Mouse (Mus musculus): ENCODE results near the gene Gm47429. TPM values are rescaled to one million over a fixed set of nuclear protein-coding genes. Genes with fewer than 3 reads are reported as not detected.
"Not testable (repeated sequence)": the region's sequence is repeated elsewhere in the genome, so short reads cannot be mapped to it uniquely, and the experiment has no call there.

The Gm47429 gene
- not detected in 2 replicates for polyA plus RNA-seq (2015; fragmentation: Nextera tagmentation; extraction: Ambion mirVana)

DNA sequence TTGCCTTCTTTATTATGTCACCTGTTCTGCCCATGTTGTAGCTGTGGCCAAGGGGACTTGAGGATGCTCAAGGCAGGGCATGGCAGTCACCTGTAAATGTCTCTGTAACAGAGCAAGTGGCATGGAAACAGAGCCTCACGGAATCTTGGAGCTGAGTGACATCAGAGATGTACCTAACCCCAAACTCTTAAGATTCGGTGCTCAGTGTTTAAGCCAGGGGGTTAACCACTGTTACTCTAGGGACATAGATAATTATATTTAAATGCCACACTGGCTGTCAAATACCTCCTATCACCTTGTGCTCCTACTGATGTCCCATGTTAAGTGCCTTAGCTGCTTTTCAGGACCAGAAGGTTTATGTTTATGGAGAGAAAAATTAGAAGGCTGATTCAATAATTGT lies at the start of gene Gm47429:
Gm47429 (minus strand) TSS at position 101 of the 400 bp plus-strand sequence.
- WGBS: 89% methylated on average over 2 of the region's 2 CpGs
- Histone ChIP-seq H3K36me3 (no peaks in the 10 kb centered on the region), H3K9me3 (no peaks in the 10 kb centered on the region), H3K4me2 (replicated peaks) (no peak within 1 kb of the TSS), H3K9ac (no peak within 1 kb of the TSS), H3K4me1 (replicated peaks) (no peaks in the 10 kb centered on the region), H3K27me3 (replicated peaks) (no peaks in the 10 kb centered on the region), H3K4me3 (replicated peaks) (no peak within 1 kb of the TSS), H3K27ac (no peak within 1 kb of the TSS)
- ATAC-seq: no peak

DNA sequence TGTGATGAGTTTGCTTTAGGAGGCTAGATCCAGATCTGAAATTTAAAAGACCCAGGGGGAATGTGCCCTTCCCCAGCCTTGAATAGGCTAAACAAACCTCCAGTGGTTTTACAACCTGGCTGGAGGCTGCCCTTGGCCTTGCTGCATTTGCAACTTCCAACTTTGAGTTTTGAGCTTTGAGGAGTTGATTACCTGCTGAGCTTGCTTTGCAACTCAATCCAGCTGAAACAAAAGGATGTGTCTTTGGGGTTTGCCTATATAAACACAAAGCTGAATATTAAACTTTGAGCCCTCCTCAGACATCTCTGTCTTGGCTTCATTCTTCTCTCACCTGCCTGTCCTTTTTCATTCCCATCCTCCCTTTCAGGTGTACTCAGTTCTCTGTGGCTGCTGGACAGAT lies 44.8 kb upstream of the Gm47429 start:
- not testable (repeated sequence) for H3K9ac ChIP-seq; H3K27ac ChIP-seq; H3K4me1 ChIP-seq (replicated peaks); H3K4me2 ChIP-seq (replicated peaks); H3K4me3 ChIP-seq (replicated peaks); ATAC-seq; H3K9me3 ChIP-seq; H3K36me3 ChIP-seq; H3K27me3 ChIP-seq (replicated peaks)

DNA sequence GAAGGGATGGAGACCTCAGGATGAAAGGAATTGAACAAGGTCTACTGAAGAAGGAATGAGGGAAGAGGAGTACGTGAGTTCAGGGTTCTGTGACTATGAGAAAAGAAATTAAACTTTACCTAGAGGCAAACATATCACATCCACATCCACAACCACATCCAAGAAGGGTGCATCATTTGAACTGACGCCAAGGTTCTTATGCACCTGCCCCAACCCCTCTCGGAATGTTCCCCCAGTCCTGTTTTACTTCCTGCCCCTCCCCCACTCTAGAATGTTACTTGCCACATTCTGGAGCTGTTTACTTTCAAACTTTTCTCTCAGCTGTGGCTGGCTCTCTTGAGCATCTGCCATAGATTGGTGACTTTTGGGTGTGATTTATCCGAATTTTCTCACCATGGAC lies 23.3 kb upstream of the Gm47429 start, which contains the start of gene Nutm2:
Nutm2 (plus strand) TSS at position 301 of the 400 bp plus-strand sequence.
- H3K9ac ChIP-seq: no peak within 1 kb of the TSS
- H3K4me1 ChIP-seq (replicated peaks): no peaks in the 10 kb centered on the region
- H3K36me3 ChIP-seq: no peaks in the 10 kb centered on the region
- H3K27me3 ChIP-seq (replicated peaks): no peaks in the 10 kb centered on the region
- H3K9me3 ChIP-seq: no peaks in the 10 kb centered on the region
- 81% methylated on average over 4 of the region's 4 CpGs for WGBS
- no peak for ATAC-seq
- no peak within 1 kb of the TSS for H3K4me2 ChIP-seq (replicated peaks)
- H3K27ac ChIP-seq: no peak within 1 kb of the TSS
- no peak within 1 kb of the TSS for H3K4me3 ChIP-seq (replicated peaks)

DNA sequence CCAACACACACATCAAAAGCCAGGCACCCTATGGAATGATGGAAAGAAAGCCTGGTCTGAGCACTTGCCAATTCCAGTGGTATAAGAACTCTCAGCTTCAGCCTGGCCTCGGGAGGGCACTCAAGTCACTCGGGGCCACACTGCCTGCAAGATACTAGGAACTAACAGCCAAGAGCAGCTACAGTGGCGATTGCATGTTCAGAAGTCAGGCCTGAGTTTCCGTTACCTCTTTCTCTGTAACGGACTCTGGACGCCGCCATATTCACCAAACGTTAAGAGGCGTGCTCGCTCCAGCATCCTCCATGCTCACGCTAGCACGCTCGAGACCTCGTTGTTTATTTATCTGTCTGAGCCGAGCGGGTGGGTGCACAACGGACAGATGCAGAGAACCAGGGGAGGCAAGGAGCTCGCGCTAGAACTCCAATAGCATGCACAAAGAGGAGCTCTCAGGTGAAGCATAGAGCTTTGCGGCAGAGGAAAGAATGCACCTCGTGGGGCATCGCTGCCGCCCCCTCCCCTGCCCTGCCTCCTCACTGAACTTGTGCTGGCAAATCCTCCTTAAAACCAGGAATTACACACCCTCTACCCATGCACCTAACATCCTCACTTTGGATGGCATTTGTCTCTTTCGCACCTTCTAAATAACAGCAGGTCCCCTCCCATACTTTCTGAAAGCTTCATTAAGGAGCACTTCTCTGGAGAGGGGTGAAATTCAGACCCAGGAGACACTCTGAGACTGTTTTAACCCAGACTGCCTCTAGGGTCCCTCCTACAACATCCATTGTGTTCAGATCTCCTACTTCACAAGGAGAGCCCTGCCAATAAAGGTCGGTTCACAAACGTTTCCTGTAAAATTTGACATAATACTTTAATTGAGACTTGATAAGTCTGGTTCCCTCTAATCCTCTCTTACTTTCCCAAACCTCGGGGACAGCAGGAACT lies 21.2 kb upstream of the Gm47429 start:
- no peaks in the 10 kb centered on the region for H3K9me3 ChIP-seq
- 32% methylated on average over 27 of the region's 27 CpGs for WGBS
- no peaks in the 10 kb centered on the region for H3K36me3 ChIP-seq
- H3K4me3 ChIP-seq (replicated peaks): peak overlapping the region; percentile 20
- ATAC-seq: no peak
- no peaks in the 10 kb centered on the region for H3K4me1 ChIP-seq (replicated peaks)
- no peak overlapping the region for H3K9ac ChIP-seq
- peak overlapping the region; percentile 54 for H3K4me2 ChIP-seq (replicated peaks)
- no peaks in the 10 kb centered on the region for H3K27me3 ChIP-seq (replicated peaks)
- H3K27ac ChIP-seq: no peak overlapping the region

DNA sequence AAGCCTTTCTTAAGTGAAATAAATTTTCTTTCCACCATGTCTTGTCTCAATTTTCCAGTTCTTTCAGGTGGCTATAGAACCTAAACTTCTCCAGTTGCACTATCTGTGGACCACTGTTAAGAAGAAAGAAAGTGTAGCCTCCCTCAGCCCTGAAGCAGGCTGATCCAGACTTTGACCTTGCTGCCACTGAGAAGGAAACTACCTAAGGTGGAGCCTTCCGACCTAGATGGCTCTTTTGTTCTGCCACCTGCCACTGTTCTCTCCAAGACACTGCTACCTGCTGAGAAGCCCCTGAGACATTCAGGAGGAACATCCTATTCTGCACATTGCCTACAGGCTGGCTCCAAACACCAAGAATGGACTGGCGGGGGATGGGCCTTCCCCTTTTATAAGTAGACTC lies 16.7 kb upstream of the Gm47429 start:
- H3K9ac ChIP-seq; H3K36me3 ChIP-seq; H3K27ac ChIP-seq; H3K9me3 ChIP-seq; H3K4me2 ChIP-seq (replicated peaks); H3K27me3 ChIP-seq (replicated peaks); H3K4me3 ChIP-seq (replicated peaks); H3K4me1 ChIP-seq (replicated peaks); ATAC-seq: not testable (repeated sequence)
- 65% methylated on average over 2 of the region's 2 CpGs for WGBS

DNA sequence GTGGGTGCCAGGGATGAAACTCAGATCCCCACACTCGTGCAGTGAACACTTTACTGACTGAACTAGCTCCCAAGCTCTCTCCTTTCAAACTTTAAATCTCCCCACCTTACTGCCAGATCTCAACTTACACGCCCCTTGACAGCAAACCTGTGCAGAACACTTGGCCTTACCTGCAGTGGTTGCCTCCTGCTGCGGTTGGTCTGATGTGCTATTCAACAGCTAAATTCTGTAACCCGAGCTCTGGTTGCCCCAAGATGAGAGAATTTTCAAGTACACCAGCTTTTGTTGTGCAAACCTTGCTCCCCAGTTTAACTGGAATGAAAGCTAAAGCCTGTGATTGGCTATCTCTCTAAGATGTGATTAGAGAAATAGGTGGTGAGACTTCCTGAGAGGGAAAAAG lies 9.7 kb upstream of the Gm47429 start:
- WGBS: 33% methylated on average over 4 of the region's 4 CpGs
- Histone ChIP-seq H3K9ac (no peak overlapping the region), H3K4me3 (replicated peaks) (no peak overlapping the region), H3K4me1 (replicated peaks) (no peaks in the 10 kb centered on the region), H3K27me3 (replicated peaks) (no peaks in the 10 kb centered on the region), H3K27ac (no peak overlapping the region), H3K4me2 (replicated peaks) (no peak overlapping the region), H3K36me3 (no peaks in the 10 kb centered on the region), H3K9me3 (no peaks in the 10 kb centered on the region)
- ATAC-seq: no peak

DNA sequence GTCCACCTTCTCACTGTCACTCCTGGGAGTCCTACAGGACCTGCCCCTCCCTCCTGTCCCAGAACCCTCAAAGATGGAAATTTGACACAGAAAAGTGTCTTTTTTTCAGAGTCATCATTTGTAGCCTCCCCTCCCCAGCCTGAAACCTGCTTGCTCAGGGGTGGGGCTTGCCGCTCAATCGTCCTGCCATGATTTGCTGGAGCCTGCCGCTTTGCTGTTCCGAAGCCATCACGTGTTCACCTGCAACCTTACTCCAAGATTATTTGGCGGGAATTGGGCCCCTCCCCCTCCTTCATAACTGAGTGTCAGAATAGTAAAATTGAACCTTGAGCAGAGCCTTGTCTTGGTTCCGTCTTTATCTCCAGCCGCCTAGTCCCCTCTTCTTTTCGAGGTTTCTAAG lies 8.6 kb upstream of the Gm47429 start:
- not testable (repeated sequence) for H3K36me3 ChIP-seq; H3K27ac ChIP-seq; H3K9me3 ChIP-seq; H3K27me3 ChIP-seq (replicated peaks); H3K4me2 ChIP-seq (replicated peaks); ATAC-seq; H3K9ac ChIP-seq; H3K4me1 ChIP-seq (replicated peaks); H3K4me3 ChIP-seq (replicated peaks)
- WGBS: 70% methylated on average over 9 of the region's 9 CpGs

DNA sequence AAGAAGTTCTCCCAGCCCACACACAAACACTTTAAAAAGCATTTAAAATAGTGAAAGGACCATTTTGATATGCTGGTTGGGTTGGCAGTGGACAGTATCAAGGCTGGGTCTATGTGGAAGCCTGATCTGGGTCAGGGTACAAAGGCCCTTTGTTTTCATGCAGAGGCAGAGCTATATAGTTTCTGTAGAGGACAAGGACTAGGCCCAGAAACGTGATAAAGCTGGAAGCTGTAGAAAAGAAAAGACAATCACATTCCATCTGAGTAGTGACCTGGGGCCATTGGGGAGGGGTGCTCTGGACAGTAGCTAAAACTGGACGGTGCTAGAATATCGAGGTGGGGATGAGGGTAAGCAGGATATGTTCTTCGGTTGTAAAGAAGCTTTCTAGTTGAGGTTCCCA lies 1.5 kb upstream of the Gm47429 start:
- Histone ChIP-seq H3K27ac (no peak overlapping the region), H3K4me2 (replicated peaks) (no peak overlapping the region), H3K36me3 (no peaks in the 10 kb centered on the region), H3K9ac (no peak overlapping the region), H3K9me3 (no peaks in the 10 kb centered on the region), H3K4me3 (replicated peaks) (no peak overlapping the region), H3K4me1 (replicated peaks) (no peaks in the 10 kb centered on the region), H3K27me3 (replicated peaks) (no peaks in the 10 kb centered on the region)
- no peak for ATAC-seq
- WGBS: 64% methylated on average over 4 of the region's 4 CpGs

DNA sequence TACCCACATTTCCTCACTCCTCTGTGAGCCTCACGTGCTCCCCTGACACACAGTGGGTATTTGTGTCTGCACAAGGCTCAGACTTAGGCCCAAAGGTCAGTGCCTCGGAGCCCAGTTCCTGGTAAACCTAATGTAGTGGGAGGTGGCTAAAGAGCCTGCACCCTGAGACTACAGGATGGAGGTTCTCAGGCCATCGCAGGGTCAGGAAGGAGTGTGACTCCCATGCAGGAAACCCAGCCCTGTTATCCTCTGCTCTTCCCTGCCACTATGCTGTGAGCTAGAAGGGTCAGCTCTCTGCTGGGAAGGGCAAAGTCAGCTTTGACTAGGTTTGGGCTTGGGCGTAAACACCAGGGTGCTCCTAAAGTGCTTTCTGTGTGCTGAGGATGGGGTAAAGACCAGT lies 17.0 kb downstream of the Gm47429 start:
- Histone ChIP-seq H3K9ac (no peak overlapping the region), H3K36me3 (peaks cover 31% of the 10 kb centered on the region), H3K4me1 (replicated peaks) (no peaks in the 10 kb centered on the region), H3K27ac (no peak overlapping the region), H3K27me3 (replicated peaks) (no peaks in the 10 kb centered on the region), H3K4me2 (replicated peaks) (no peak overlapping the region), H3K4me3 (replicated peaks) (no peak overlapping the region), H3K9me3 (no peaks in the 10 kb centered on the region)
- no peak; the same call in 1 of the 2 replicates for ATAC-seq
- 86% methylated on average over 4 of the region's 4 CpGs for WGBS

DNA sequence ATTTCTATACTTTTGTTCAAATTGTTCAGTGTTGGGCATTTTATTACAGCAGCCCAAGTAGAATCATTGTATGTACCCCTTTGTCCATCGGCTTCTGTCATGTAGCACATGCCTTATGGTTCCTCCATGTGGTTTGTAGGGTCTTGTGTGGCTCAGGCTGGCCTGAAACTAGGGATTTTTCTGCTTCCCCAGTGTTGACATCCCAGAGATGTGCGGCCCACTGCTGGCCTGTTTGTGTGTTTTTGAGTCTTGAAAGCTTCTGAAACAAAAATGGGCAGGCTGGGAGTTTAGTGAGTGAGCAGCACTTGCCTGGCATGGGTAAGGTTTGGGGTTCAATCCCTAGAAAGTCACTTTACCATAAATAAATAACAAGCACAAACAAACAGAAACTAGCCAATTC lies 19.2 kb downstream of the Gm47429 start:
- no peak for ATAC-seq
- no peak overlapping the region for H3K9ac ChIP-seq
- H3K4me2 ChIP-seq (replicated peaks): no peak overlapping the region
- H3K27ac ChIP-seq: no peak overlapping the region
- no peaks in the 10 kb centered on the region for H3K4me1 ChIP-seq (replicated peaks)
- no peaks in the 10 kb centered on the region for H3K27me3 ChIP-seq (replicated peaks)
- WGBS: 93% methylated on average over 2 of the region's 2 CpGs
- no peaks in the 10 kb centered on the region for H3K9me3 ChIP-seq
- H3K4me3 ChIP-seq (replicated peaks): no peak overlapping the region
- peaks cover 23% of the 10 kb centered on the region for H3K36me3 ChIP-seq

DNA sequence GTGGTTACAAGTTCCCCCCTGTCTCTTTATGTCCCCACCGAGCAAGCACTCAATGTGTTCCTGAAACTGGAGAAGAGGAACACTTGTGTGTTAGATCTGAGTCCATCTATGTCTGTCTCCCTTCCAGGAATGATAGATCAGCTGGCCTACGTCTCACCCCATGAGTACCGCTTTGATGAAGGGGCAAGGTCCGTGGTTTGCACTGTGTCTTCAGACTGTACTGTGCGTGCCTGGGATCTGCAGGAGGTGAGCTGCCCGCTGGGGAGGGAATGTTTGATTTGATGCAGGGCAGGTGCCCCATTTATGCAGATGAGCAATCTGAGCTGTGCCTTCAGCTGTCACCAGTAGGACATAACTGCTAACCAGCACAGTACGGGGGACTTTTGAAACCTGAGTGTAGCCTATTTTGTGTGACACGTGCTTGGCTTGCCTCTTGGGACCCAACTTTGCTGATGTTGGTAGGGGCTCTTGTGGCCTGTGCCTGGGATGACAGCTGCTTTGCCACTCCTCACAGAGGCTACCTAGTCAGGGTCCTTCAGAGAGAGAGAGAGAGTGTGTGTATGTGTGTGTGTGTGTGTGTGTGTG lies 20.0 kb downstream of the Gm47429 start:
- Histone ChIP-seq H3K4me1 (replicated peaks) (no peaks in the 10 kb centered on the region), H3K36me3 (peaks cover 23% of the 10 kb centered on the region), H3K9me3 (no peaks in the 10 kb centered on the region), H3K27me3 (replicated peaks) (no peaks in the 10 kb centered on the region), H3K27ac (no peak overlapping the region), H3K4me2 (replicated peaks) (no peak overlapping the region), H3K9ac (no peak overlapping the region), H3K4me3 (replicated peaks) (no peak overlapping the region)
- no peak for ATAC-seq
- WGBS: 88% methylated on average over 8 of the region's 8 CpGs

DNA sequence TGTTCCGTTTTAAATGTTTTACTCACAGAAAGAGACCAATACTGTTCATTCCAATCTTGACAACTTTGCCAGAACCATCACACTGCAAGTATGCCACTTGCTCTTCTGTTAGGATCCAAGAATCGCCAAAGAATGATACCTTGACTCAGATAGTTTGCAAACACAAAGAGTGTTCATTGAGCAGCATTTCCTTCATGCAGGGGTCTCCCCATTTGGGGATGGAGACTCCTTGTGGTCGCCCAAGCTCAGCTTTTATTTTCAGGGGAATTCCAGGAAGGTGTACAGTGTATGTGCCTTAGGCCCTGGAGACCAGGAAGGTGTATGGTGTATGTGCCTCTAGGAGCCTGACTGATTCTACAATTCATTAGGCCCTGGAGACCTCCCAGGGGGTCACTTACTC lies 25.3 kb downstream of the Gm47429 start:
- Histone ChIP-seq H3K27ac (no peak overlapping the region), H3K36me3 (peaks cover 7% of the 10 kb centered on the region; the same call in 1 of the 2 replicates), H3K4me1 (replicated peaks) (0 out of 2 replicates have a peak, but pooled peaks cover 4% of the 10 kb centered on the region), H3K4me2 (replicated peaks) (peak overlapping the region; percentile 75), H3K9me3 (no peaks in the 10 kb centered on the region), H3K9ac (0 out of 2 replicates have a peak overlapping the region, but pooled peaks have one; percentile 86), H3K4me3 (replicated peaks) (peak overlapping the region; percentile 81), H3K27me3 (replicated peaks) (no peaks in the 10 kb centered on the region)
- no peak for ATAC-seq
- WGBS: 33% methylated on average over 3 of the region's 3 CpGs
